Mouse (Mus musculus) cerebellum, postnatal 14 days (tissue): Measurements from ENCODE around the gene Hist1h4f.

Experiments used
- DNase-seq, 2 experiments: peaks; one replicate each; pipeline ENCODE4 v3.0.0; 2021; ENCODE audit warnings: mixed read lengths in 2 of 2

Gene Hist1h4f

DNA sequence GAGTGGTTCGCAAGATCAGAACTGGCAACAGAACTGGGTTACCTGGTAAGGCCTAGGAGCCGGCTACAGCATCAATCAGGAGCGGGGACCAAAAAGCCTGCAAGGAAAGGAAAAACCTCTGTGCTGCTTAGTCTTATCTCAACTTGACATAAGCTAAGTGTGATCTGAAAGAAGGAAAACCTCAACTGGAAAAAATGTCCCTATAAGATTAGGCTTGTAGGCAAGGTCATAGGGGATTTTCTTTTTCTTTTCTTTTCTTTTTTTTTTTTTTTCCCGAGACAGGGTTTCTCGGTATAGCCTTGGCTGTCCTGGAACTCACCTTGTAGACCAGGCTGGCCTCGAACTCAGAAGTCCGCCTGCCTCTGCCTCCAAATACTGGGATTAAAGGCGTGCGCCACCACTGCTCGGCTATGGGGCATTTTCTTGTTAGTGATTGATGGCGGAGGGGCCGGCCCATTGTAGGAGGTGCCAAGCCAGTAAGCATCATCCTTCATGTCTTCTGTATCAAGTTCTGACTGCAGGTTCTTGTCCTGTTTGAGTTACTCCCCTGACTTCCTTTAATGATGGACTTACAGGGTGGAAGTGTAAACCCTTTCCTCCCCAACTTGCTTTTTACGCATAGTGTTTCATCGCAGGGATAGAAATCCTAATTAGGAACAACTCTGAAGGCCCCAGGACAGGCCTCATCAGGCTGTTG is 44.5 kb downstream of the Hist1h4f start:
- peak in 1 of 2 experiments; percentile 12 for DNase-seq

DNA sequence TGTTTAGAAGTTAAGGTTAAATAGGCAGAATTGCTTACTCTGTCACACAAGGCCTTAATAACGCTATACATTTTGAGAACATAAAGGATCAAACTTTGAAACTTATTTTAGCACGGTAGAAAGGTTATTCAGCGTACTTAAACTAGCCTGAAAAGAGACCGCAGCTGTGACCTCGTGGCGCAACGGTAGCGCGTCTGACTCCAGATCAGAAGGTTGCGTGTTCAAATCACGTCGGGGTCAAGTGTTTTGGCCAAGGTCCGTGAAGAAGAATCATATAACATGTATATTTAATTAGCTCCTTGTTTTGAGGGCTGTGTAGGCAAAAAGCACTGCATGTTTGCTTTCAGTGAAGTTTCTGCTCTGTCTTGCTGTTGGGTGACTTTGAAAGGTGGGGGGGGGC is 45.1 kb downstream of the Hist1h4f start:
- peak; percentile 43 to 60 for DNase-seq

DNA sequence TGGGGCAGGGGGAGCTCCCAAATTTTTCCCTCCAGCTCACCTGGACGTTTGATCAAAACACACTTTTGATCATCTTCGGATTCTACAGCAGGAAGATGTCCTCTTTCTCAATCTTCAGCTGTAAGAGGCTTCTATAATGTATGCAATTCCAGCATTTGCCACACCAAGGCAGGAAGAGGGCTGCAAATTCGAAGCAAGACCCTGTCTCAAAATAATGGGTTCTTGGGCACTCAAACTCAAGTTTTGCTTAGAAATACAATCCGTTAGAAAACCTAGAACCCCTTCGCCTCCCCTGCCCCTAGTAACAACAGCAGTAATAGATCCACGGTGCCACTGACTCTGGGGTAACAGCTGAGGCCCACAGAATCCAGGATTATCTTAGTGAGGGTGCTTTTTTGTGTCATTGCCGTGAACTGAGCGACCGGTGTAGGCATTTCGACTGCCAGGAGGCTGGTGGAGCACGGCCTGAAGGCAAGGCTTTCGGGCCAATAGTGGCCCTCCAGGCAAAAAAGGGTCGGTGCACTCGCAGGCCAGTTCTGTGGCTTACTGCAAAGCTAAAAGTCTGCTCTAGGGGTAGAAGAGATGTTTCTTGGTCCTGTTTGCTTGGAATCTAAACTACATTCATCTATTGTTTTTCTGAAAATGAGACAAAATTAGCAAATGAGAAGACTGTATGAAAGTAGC is 45.6 kb downstream of the Hist1h4f start:
- DNase-seq: no peak

DNA sequence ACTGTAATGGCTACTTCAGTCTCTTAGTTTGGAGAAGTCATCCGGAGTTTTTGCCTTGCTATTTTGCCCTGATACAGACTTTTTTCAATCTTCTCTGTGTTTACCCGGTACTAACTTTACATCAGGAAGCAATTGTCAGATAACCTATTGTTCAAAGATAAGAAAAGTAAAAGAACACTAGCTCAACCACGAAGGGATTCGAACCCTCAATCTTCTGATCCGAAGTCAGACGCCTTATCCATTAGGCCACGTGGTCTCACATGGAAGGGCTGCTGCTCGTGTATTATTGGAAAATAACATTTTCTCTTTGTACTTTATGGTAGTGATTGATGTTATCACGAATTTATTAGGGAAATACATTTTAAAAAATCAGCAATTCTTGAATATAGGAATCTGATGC is 47.7 kb downstream of the Hist1h4f start:
- DNase-seq: peak; percentile 74 to 79

DNA sequence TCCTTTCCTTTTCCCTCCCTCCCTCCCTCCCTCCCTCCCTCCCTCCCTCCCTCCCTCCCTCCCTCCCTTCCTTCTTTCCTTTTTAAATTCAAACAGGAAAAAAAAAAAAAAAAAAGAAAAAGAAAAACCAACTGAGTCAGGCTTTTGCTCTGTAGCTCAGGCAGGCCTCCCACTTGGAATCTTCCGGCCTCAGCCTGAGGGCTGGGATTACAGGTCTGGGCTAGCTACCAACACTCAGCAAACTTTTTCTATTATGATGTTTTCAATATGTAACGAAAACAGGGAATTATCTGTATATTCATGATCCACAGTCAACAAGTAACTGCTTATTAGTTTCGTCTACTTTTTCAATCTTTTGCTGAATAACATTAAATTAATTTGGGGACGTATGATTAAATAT is 48.5 kb downstream of the Hist1h4f start:
- DNase-seq: no peak

DNA sequence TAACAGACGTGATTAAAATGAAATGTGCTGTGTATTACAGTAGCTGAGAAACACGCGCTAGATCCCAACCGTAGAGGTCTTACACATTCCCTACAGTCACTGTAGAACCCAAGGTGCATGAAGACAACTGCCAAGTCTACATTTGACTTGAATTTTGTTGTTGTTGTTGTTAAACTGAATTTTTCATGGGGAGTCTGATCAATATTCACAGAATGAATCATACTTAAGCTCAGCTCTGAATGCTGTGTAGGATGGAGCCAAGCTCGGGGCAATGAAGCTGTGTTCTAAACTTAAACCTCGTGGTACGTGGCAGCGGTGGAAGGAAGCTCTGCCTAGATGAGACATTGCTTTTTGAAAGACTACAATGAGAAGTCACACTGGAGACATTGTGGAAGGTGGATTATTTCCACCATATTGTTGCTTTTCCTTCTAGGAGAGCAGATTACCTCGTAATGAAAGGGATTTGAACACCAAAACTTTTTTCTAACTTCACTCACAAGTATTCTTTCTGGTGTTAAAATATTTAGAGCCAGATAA is 49.3 kb downstream of the Hist1h4f start:
- DNase-seq: no peak

DNA sequence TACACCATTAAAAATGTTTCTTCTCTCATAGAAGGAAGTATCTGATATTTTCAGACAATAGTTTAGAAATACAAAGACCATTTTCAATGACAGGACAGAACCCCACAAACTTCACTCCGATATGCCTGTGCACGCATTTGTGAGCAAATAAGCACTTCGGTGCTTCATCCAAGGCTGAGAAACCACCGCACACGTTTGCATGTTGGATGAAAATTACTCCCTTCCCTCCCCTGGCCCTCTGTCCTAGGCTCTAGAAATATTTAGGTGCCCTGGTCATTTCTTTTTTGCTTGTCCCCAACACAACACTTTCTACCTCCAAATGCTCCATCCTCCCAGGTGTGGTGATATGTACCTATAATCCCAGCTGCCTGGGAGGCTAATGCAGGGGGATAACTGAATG is 49.9 kb downstream of the Hist1h4f start:
- no peak for DNase-seq
